Mouse (Mus musculus): ENCODE results near the gene Zyg11a. TPM values are rescaled to one million over a fixed set of nuclear protein-coding genes. Genes with fewer than 3 reads are reported as not detected.

Zyg11a gene
- polyA plus RNA-seq, 1 experiment from 2014 or later: not detected

- no peaks in the 10 kb centered on the region for H3K36me3 ChIP-seq (replicated peaks; ENCODE audit: control insufficient read depth, insufficient read depth)
- H3K4me2 ChIP-seq (replicated peaks): no peak overlapping the region
- no peak overlapping the region for H3K4me3 ChIP-seq (replicated peaks; ENCODE audit: low read length)
- no peak overlapping the region for H3K9ac ChIP-seq
- H3K27ac ChIP-seq: no peak overlapping the region
- peaks cover 24% of the 10 kb centered on the region for H3K27me3 ChIP-seq (ENCODE audit: control insufficient read depth, insufficient read depth, low read length)
- H3K9me3 ChIP-seq (ENCODE audit: control insufficient read depth, low read length): no peaks in the 10 kb centered on the region
- 90% methylated on average over 2 of the region's 2 CpGs for WGBS
- DNase-seq (ENCODE audit: low spot score) (no peak), ATAC-seq (ENCODE audit: low FRiP score) (no peak)
- peaks cover 5% of the 10 kb centered on the region; the same call in 1 of the 2 replicates for H3K4me1 ChIP-seq (replicated peaks; ENCODE audit: control insufficient read depth, insufficient read depth, low read length)
These were observed 4.8 kb downstream of the Zyg11a start for GRCm38 (mm10) chr4:108213023-108213422.

GRCm38 (mm10) chr4:108204629-108205028 is 13.2 kb downstream of the Zyg11a start:
- no peak for ATAC-seq (ENCODE audit: low FRiP score)
- WGBS: 93% methylated on average over 6 of the region's 6 CpGs
- DNase-seq (ENCODE audit: low spot score): no peak
- Histone ChIP-seq H3K27me3 (ENCODE audit: control insufficient read depth, insufficient read depth, low read length) (no peaks in the 10 kb centered on the region), H3K4me2 (replicated peaks) (no peak overlapping the region), H3K9me3 (ENCODE audit: control insufficient read depth, low read length) (no peaks in the 10 kb centered on the region), H3K4me1 (replicated peaks; ENCODE audit: control insufficient read depth, insufficient read depth, low read length) (no peaks in the 10 kb centered on the region), H3K9ac (no peak overlapping the region), H3K27ac (no peak overlapping the region), H3K36me3 (replicated peaks; ENCODE audit: control insufficient read depth, insufficient read depth) (no peaks in the 10 kb centered on the region), H3K4me3 (replicated peaks; ENCODE audit: low read length) (no peak overlapping the region)

- Histone ChIP-seq H3K27me3 (ENCODE audit: control insufficient read depth, insufficient read depth, low read length) (no peaks in the 10 kb centered on the region), H3K9ac (no peak overlapping the region), H3K9me3 (ENCODE audit: control insufficient read depth, low read length) (no peaks in the 10 kb centered on the region), H3K4me1 (replicated peaks; ENCODE audit: control insufficient read depth, insufficient read depth, low read length) (no peaks in the 10 kb centered on the region), H3K4me3 (replicated peaks; ENCODE audit: low read length) (no peak overlapping the region), H3K4me2 (replicated peaks) (no peak overlapping the region), H3K36me3 (replicated peaks; ENCODE audit: control insufficient read depth, insufficient read depth) (no peaks in the 10 kb centered on the region), H3K27ac (no peak overlapping the region)
- DNase-seq (ENCODE audit: low spot score) (no peak), ATAC-seq (ENCODE audit: low FRiP score) (no peak)
- 74% methylated on average over 2 of the region's 2 CpGs for WGBS
These were observed 18.6 kb downstream of the Zyg11a start for GRCm38 (mm10) chr4:108199236-108199635.

GRCm38 (mm10) chr4:108196277-108196855 is 21.5 kb downstream of the Zyg11a start:
- no peak for DNase-seq (ENCODE audit: low spot score)
- H3K9ac ChIP-seq: no peak overlapping the region
- ATAC-seq (ENCODE audit: low FRiP score): no peak
- H3K36me3 ChIP-seq (replicated peaks; ENCODE audit: control insufficient read depth, insufficient read depth): no peaks in the 10 kb centered on the region
- WGBS: 60% methylated on average over 6 of the region's 6 CpGs
- H3K4me1 ChIP-seq (replicated peaks; ENCODE audit: control insufficient read depth, insufficient read depth, low read length): no peaks in the 10 kb centered on the region
- H3K27me3 ChIP-seq (ENCODE audit: control insufficient read depth, insufficient read depth, low read length): no peaks in the 10 kb centered on the region
- no peak overlapping the region for H3K4me2 ChIP-seq (replicated peaks)
- H3K27ac ChIP-seq: no peak overlapping the region
- no peaks in the 10 kb centered on the region for H3K9me3 ChIP-seq (ENCODE audit: control insufficient read depth, low read length)
- H3K4me3 ChIP-seq (replicated peaks; ENCODE audit: low read length): no peak overlapping the region

GRCm38 (mm10) chr4:108192821-108193323 is 25.0 kb downstream of the Zyg11a start:
- H3K9ac ChIP-seq: no peak overlapping the region
- no peak for DNase-seq (ENCODE audit: low spot score)
- no peak overlapping the region for H3K27ac ChIP-seq
- 0 out of 2 replicates have a peak overlapping the region, but pooled peaks have one; percentile 2 for H3K4me3 ChIP-seq (replicated peaks; ENCODE audit: low read length)
- WGBS: 67% methylated on average over 2 of the region's 2 CpGs
- no peaks in the 10 kb centered on the region for H3K9me3 ChIP-seq (ENCODE audit: control insufficient read depth, low read length)
- no peaks in the 10 kb centered on the region for H3K27me3 ChIP-seq (ENCODE audit: control insufficient read depth, insufficient read depth, low read length)
- no peak for ATAC-seq (ENCODE audit: low FRiP score)
- no peaks in the 10 kb centered on the region for H3K36me3 ChIP-seq (replicated peaks; ENCODE audit: control insufficient read depth, insufficient read depth)
- peak overlapping the region; percentile 24; the same call in 1 of the 2 replicates for H3K4me2 ChIP-seq (replicated peaks)
- H3K4me1 ChIP-seq (replicated peaks; ENCODE audit: control insufficient read depth, insufficient read depth, low read length): no peaks in the 10 kb centered on the region

- H3K9me3 ChIP-seq (ENCODE audit: control insufficient read depth, low read length): no peaks in the 10 kb centered on the region
- no peak overlapping the region for H3K4me3 ChIP-seq (replicated peaks; ENCODE audit: low read length)
- H3K27ac ChIP-seq: no peak overlapping the region
- H3K9ac ChIP-seq: no peak overlapping the region
- no peak overlapping the region for H3K4me2 ChIP-seq (replicated peaks)
- 48% methylated on average over 1 of the region's 1 CpGs for WGBS
- ATAC-seq (ENCODE audit: low FRiP score) (no peak), DNase-seq (ENCODE audit: low spot score) (no peak)
- H3K36me3 ChIP-seq (replicated peaks; ENCODE audit: control insufficient read depth, insufficient read depth): no peaks in the 10 kb centered on the region
- H3K27me3 ChIP-seq (ENCODE audit: control insufficient read depth, insufficient read depth, low read length): no peaks in the 10 kb centered on the region
- H3K4me1 ChIP-seq (replicated peaks; ENCODE audit: control insufficient read depth, insufficient read depth, low read length): no peaks in the 10 kb centered on the region
These were observed 35.6 kb downstream of the Zyg11a start for GRCm38 (mm10) chr4:108182278-108182677.

GRCm38 (mm10) chr4:108168056-108168455 is 49.8 kb downstream of the Zyg11a start:
- H3K9me3 ChIP-seq (ENCODE audit: control insufficient read depth, low read length): no peaks in the 10 kb centered on the region
- H3K9ac ChIP-seq: no peak overlapping the region
- no peaks in the 10 kb centered on the region for H3K4me1 ChIP-seq (replicated peaks; ENCODE audit: control insufficient read depth, insufficient read depth, low read length)
- DNase-seq (ENCODE audit: low spot score): no peak
- H3K4me3 ChIP-seq (replicated peaks; ENCODE audit: low read length): no peak overlapping the region
- no peak overlapping the region for H3K4me2 ChIP-seq (replicated peaks)
- WGBS: 87% methylated on average over 6 of the region's 6 CpGs
- H3K36me3 ChIP-seq (replicated peaks; ENCODE audit: control insufficient read depth, insufficient read depth): no peaks in the 10 kb centered on the region
- H3K27me3 ChIP-seq (ENCODE audit: control insufficient read depth, insufficient read depth, low read length): peaks cover 9% of the 10 kb centered on the region; the same call in 1 of the 2 replicates
- H3K27ac ChIP-seq: no peak overlapping the region
- no peak for ATAC-seq (ENCODE audit: low FRiP score)

GRCm38 (mm10) chr4:108166874-108167273 is 51.0 kb downstream of the Zyg11a start:
- H3K4me2 ChIP-seq (replicated peaks): no peak overlapping the region
- WGBS: 96% methylated on average over 4 of the region's 4 CpGs
- no peak overlapping the region for H3K4me3 ChIP-seq (replicated peaks; ENCODE audit: low read length)
- H3K27me3 ChIP-seq (ENCODE audit: control insufficient read depth, insufficient read depth, low read length): peaks cover 9% of the 10 kb centered on the region; the same call in 1 of the 2 replicates
- no peak for ATAC-seq (ENCODE audit: low FRiP score)
- no peak overlapping the region for H3K27ac ChIP-seq
- DNase-seq (ENCODE audit: low spot score): no peak
- no peak overlapping the region for H3K9ac ChIP-seq
- H3K36me3 ChIP-seq (replicated peaks; ENCODE audit: control insufficient read depth, insufficient read depth): no peaks in the 10 kb centered on the region
- no peaks in the 10 kb centered on the region for H3K4me1 ChIP-seq (replicated peaks; ENCODE audit: control insufficient read depth, insufficient read depth, low read length)
- no peaks in the 10 kb centered on the region for H3K9me3 ChIP-seq (ENCODE audit: control insufficient read depth, low read length)

GRCm38 (mm10) chr4:108165152-108165895 is 52.5 kb downstream of the Zyg11a start, which contains the start of gene Echdc2:
Gene Echdc2 (plus strand): TSS chr4:108165437.
- peaks cover 9% of the 10 kb centered on the region; the same call in 1 of the 2 replicates for H3K27me3 ChIP-seq (ENCODE audit: control insufficient read depth, insufficient read depth, low read length)
- WGBS: 1% methylated on average over 43 of the region's 43 CpGs
- no peaks in the 10 kb centered on the region for H3K4me1 ChIP-seq (replicated peaks; ENCODE audit: control insufficient read depth, insufficient read depth, low read length)
- H3K4me3 ChIP-seq (replicated peaks; ENCODE audit: low read length): peak within 1 kb of the TSS; percentile 48
- no peaks in the 10 kb centered on the region for H3K36me3 ChIP-seq (replicated peaks; ENCODE audit: control insufficient read depth, insufficient read depth)
- H3K4me2 ChIP-seq (replicated peaks): peak within 1 kb of the TSS; percentile 72
- H3K9ac ChIP-seq: peak within 1 kb of the TSS; percentile 60
- no peak within 1 kb of the TSS for H3K27ac ChIP-seq
- peak; percentile 24; the same call in 1 of the 2 replicates for ATAC-seq (ENCODE audit: low FRiP score)
- H3K9me3 ChIP-seq (ENCODE audit: control insufficient read depth, low read length): no peaks in the 10 kb centered on the region
- DNase-seq (ENCODE audit: low spot score): peak; percentile 66

Data from hindbrain, embryonic 14.5 days (tissue).